Mouse (Mus musculus) heart, adult 2 months (tissue): ENCODE results near the gene Mkrn1.
A peak's percentile ranks its signal among the peaks of the same experiment; 100 is the strongest.

Source experiments
- CTCF ChIP-seq: fragments of 200-600 bp; IDR thresholded peaks from 2 replicates; pipeline ENCODE4 v1.8.1; 2022; ENCODE audit warnings: antibody characterized with exemption, mild to moderate bottlenecking, moderate library complexity
- POLR2A ChIP-seq: fragments of 200-500 bp; IDR thresholded peaks from 2 replicates; pipeline ENCODE4 v1.6.1; 2011; ENCODE audit warnings: mild to moderate bottlenecking, low read depth, low read length, control low read depth; ENCODE audit not compliant: insufficient read depth

GRCm38 (mm10) chr6:39462621-39463538 is 42.6 kb upstream of the Mkrn1 start:
- TF ChIP-seq POLR2A (no peak), CTCF (peak; percentile 84)
